Mouse (Mus musculus) stomach, embryonic 14.5 days (tissue): ENCODE data around the gene Gm21310. TPM values are rescaled to one million over a fixed set of nuclear protein-coding genes. Genes with fewer than 3 reads are reported as not detected.
"Not testable (repeated sequence)": the region's sequence is repeated elsewhere in the genome, so short reads cannot be mapped to it uniquely, and the experiment has no call there.

ENCODE experiments used
- ATAC-seq: fragments of 200-750 bp; cut with Nextera tagmentation; 2 replicates; pipeline ENCODE4 v1.8.0; 2017; ENCODE audit warnings: low read depth, moderate TSS enrichment; ENCODE audit not compliant: insufficient number of reproducible peaks, insufficient read depth, low FRiP score
- H3K27ac ChIP-seq: fragments of 300-500 bp; sonication (generic); 2 replicates; pipeline ENCODE4 v1.5.1; 2014; ENCODE audit warnings: mild to moderate bottlenecking, low read length, moderate library complexity, mixed read lengths
- H3K27me3 ChIP-seq: fragments of 300-500 bp; sonication (generic); 2 replicates; pipeline ENCODE4 v1.6.1; 2014; ENCODE audit warnings: low read length, control low read depth, mixed read lengths; ENCODE audit not compliant: control insufficient read depth, insufficient read depth
- H3K36me3 ChIP-seq: fragments of 300-500 bp; sonication (generic); 2 replicates; pipeline ENCODE4 v1.6.1; 2014; ENCODE audit warnings: mild to moderate bottlenecking, control low read depth, low read length, moderate library complexity, mixed read lengths; ENCODE audit not compliant: control insufficient read depth, insufficient read depth
- H3K4me1 ChIP-seq: fragments of 300-500 bp; sonication (generic); 2 replicates; pipeline ENCODE4 v1.6.1; 2014; ENCODE audit warnings: low read length, control low read depth, mixed read lengths; ENCODE audit not compliant: control insufficient read depth, insufficient read depth
- H3K4me2 ChIP-seq: fragments of 300-500 bp; sonication (generic); replicated peaks from 2 replicates; pipeline ENCODE4 v1.6.1; 2014; ENCODE audit warnings: low read depth, low read length, control low read depth
- H3K4me3 ChIP-seq: fragments of 300-500 bp; sonication (generic); 2 replicates; pipeline ENCODE4 v1.5.1; 2014; ENCODE audit warnings: low read depth, low read length, control low read depth
- H3K9ac ChIP-seq: fragments of 300-500 bp; sonication (generic); replicated peaks from 2 replicates; pipeline ENCODE4 v1.6.1; 2014; ENCODE audit warnings: low read depth, mild to moderate bottlenecking, control low read depth, low read length, moderate library complexity, mixed read lengths
- H3K9me3 ChIP-seq: fragments of 300-500 bp; sonication (generic); 2 replicates; pipeline ENCODE4 v1.6.1; 2016; ENCODE audit warnings: low read depth, low read length, control low read depth; ENCODE audit not compliant: control insufficient read depth
- polyA plus RNA-seq: library from polyadenylated mRNA; unstranded; fragments of >200 nt; fragmentation: Nextera tagmentation; extraction: Ambion mirVana; gene quantifications from 2 replicates; pipeline ENCODE4 v1.2.1, GENCODE M21; 2014

Gm21310 gene
- polyA plus RNA-seq: not detected in 2 replicates

- not testable (repeated sequence) for H3K4me2 ChIP-seq, H3K4me1 ChIP-seq, H3K9me3 ChIP-seq, H3K27me3 ChIP-seq, H3K9ac ChIP-seq, H3K4me3 ChIP-seq, H3K36me3 ChIP-seq, ATAC-seq, H3K27ac ChIP-seq
Observed at GRCm38 (mm10) chrY:10147083-10147482, at the start of gene Gm21310. Gene Gm21310, minus strand, starts transcription at chrY:10147183.

Other genes with a start within 250 kb of the Gm21310 start
- gene Gm20834, start 177.4 kb upstream of the Gm21310 start, polyA plus RNA-seq: not detected in 2 replicates